Mouse (Mus musculus) frontal cortex, adult (tissue): Measurements from ENCODE around the gene Ccdc77.
"Not testable (repeated sequence)": the region's sequence is repeated elsewhere in the genome, so short reads cannot be mapped to it uniquely, and the experiment has no call there.

Source experiments
- ATAC-seq: cut with Nextera tagmentation; 2 replicates; pipeline ENCODE4 v1.9.2; 2017; ENCODE audit warnings: mild to moderate bottlenecking, moderate library complexity, mixed read lengths; ENCODE audit not compliant: low TSS enrichment

The Ccdc77 gene

GRCm38 (mm10) chr6:120309787-120310186 lies 54.4 kb downstream of the Ccdc77 start:
- ATAC-seq = no peak

- ATAC-seq = no peak
Observed at GRCm38 (mm10) chr6:120309338-120309737, 54.8 kb downstream of the Ccdc77 start.

DNA sequence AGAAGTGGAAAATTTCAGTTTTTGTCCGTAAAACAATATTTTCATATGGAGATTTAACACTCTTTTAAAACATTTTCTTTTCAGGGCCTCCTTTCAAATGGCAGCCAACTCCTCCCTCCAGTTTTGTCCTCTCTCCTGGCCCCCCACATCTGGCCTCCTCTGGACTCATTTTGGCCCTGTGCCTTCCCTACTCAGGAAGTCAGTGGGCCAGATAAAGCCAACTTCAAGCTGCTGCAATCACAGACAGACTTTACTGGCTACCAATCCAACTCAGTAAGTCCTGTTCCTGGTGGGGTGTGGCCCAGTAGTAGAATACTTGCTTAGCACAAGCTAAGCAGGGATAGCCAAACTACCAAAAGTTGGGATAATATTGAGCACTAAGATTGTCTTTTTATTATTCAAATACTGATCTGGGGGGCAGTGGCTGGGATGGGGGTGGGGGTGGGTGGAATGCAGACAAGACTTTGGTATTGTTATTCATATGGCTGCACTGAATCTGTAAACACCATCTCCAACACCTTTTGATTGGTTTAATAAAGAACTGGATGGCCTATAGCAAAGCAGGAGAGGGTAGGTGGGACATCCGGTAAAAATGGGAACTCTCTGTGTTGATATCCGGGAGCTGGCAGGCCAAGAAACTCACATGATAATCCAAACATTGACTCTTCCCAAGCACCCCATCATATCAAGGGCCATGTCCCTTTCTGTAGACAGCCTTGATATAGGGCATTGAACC lies 57.1 kb downstream of the Ccdc77 start:
- no peak for ATAC-seq

GRCm38 (mm10) chr6:120302755-120303316 lies 61.3 kb downstream of the Ccdc77 start:
- ATAC-seq = no peak

GRCm38 (mm10) chr6:120301137-120301536 lies 63.0 kb downstream of the Ccdc77 start:
- ATAC-seq = peak; percentile 99

GRCm38 (mm10) chr6:120296589-120296988 lies 67.6 kb downstream of the Ccdc77 start:
- not testable (repeated sequence) for ATAC-seq

- peak; percentile 68; the same call in 1 of the 2 replicates for ATAC-seq
Observed at GRCm38 (mm10) chr6:120294785-120295133, 69.4 kb downstream of the Ccdc77 start.

GRCm38 (mm10) chr6:120294056-120294784 lies 70.0 kb downstream of the Ccdc77 start, which contains the start of the genes D330020A13Rik and B4galnt3:
TSS of gene D330020A13Rik (plus strand) at chr6:120294364.
TSS of gene B4galnt3 (minus strand) at chr6:120294559.
- ATAC-seq = peak; percentile 83

- ATAC-seq = no peak
Observed at GRCm38 (mm10) chr6:120291396-120292009, 72.7 kb downstream of the Ccdc77 start.

DNA sequence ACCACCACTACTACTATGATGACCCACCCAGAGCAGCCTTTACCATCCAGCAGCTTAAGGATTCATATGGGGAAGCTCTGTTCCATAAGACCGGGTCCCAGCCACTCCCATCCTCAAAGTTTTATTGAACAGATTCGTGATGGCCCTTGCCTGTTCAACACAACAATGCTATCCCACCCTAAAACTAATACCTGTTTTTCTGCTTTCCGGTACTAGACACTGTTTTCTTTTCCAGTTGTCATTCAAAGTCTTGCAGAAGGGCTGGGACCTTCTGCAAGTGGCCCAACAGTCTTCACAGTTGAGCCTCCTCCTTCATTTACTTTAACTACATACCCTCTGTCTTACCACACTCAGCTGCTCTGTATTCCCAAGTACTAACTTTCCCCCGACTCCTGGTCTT lies 74.7 kb downstream of the Ccdc77 start:
- no peak for ATAC-seq

DNA sequence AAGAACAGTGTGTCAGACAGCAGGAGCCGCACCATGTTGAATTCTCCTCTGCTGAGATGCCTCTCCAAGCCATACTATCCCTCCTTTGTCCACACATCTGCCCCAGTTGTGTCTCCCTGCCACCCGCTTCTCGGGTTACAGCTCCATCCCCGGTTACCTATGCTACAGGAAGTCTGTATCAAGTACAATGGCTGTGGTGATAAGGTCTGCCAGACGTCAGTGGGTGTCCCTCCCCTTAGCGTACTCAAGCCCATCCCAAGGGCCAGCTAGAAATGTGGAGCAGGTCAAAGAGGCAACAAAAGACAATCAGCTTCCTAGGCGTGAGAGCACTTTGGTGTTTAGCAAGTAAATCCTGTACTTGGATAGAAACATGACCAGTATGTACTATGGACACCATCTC lies 75.6 kb downstream of the Ccdc77 start:
- ATAC-seq = no peak

GRCm38 (mm10) chr6:120287279-120287678 lies 76.9 kb downstream of the Ccdc77 start:
- ATAC-seq = no peak

GRCm38 (mm10) chr6:120276874-120277449 lies 87.2 kb downstream of the Ccdc77 start:
- no peak for ATAC-seq

DNA sequence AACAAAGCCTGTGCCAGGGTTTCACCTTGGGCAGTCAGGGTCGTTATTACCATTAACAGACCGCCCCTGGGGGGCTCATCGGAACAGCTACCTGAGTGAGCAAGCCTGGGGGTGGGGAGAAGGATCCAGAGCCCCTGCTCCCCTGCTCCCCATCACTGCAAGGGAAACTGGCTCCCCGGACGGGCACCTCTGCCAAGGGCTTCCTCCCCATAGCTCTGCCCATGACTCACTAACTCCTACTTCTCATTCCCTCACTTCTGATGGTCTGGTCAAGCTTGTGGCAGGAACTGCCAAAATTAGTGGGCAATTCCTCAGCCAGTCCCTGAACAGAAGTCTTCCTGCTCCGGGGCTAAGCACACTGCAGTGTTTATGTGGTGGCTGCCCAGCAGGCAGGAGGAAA lies 88.9 kb downstream of the Ccdc77 start:
- peak; percentile 67; the same call in 1 of the 2 replicates for ATAC-seq

DNA sequence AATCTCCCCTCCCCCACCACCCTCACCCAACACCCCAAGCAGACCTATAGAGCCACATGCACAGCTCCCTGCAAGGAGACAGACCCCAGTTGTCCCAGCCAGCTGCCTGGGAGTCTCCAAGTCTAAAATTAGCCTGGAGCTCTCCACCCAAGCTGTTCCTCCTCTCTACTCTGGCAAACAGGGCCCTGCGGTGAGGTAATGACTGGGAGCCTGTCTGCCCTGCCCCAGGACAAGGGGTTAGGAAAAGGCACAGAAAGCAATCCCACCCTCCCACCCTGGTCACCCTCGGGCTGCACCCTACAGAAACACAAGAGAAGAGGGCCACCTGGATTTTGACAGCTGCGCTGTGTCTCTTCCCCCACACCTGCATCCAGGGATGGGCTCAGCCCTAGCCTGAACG lies 89.3 kb downstream of the Ccdc77 start:
- ATAC-seq = peak; percentile 79
